Mouse (Mus musculus): ENCODE measurements at regions not wholly inside any gene's neighbourhood (a gene's known extent, or its start where the extent isn't known, plus 50 kb on each side); places are given as distances from the start of the nearest gene placed in this dataset.
A peak's percentile ranks its signal among the peaks of the same experiment; 100 is the strongest.

DNA sequence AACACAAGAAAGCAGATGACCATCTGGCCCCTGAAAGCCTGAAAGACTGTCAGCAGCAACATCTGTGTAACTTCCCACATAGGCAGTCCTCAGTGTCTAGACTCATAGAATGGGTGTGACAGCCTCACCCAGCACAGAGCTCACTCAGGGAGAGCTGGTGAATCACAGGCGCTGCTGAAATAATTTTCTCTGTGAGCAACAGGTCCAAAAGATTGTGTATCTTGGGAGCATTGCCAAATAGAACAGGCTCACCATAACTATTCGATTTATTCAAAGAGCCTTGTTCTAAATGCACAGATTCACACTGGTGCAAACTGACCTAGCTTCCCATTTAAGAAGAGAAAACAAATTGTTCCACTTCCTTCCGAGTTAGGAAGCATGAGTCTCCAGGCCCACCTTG is 399.6 kb upstream of the Mgmt start:
- WGBS: 57% methylated on average over 3 of the region's 3 CpGs
- H3K4me3 ChIP-seq (replicated peaks): no peak overlapping the region
- ATAC-seq (ENCODE audit: insufficient number of reproducible peaks, insufficient read depth, low FRiP score, low TSS enrichment, low read depth): no peak
- no peaks in the 10 kb centered on the region for H3K9me3 ChIP-seq
- 0 out of 2 replicates have a peak overlapping the region, but pooled peaks have one; percentile 0 for H3K4me2 ChIP-seq
- peaks cover 18% of the 10 kb centered on the region; the same call in 1 of the 2 replicates for H3K27me3 ChIP-seq
- H3K4me1 ChIP-seq (replicated peaks): peaks cover 63% of the 10 kb centered on the region
- H3K27ac ChIP-seq: peak overlapping the region; percentile 82
- no peaks in the 10 kb centered on the region for H3K36me3 ChIP-seq
- no peak overlapping the region for H3K9ac ChIP-seq (replicated peaks)

DNA sequence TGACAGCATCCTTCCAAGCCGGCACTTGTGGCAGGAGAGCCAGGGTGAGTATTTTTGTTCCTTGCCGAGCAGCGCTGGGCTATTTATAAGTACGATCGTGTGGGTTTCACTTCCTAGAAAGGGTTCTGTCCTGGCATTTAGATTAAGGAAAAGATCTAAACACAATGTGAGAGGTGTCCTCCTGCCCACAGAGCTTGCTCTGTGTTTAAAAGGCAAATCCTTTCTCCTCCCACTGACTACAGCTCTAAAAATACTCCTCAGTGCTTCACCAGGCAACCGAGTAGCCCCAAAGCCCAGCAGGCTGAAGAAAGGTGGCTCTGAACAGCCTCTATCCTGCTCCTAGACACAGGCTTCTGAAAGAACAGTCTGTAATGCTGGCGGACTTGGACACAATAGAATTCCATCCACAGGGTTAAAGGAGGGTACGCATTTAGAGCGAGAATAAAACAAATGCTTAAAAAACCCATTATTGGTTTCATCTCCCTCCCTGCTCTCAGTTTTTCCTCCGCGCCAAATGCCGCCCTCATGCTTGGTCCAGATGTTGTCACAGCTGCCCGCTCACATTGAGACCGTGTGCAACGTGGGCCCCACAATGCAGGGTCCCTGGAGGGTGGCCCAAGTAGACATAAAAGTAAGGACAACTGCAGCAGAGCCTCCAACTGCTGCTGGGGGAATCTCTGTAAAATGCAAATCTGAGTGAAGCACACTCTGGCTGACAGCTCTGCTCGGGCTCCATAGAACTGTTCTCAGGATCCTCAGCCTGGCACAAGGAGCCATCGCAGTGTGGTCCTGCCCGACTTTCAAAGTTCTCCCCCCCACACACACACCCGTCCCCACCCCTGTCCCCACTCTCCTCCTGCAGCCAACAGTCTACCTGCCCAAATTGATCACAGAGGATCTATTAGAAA is 397.8 kb upstream of the Mgmt start:
- H3K9ac ChIP-seq (replicated peaks): peak overlapping the region; percentile 37; the same call in 1 of the 2 replicates
- peaks cover 66% of the 10 kb centered on the region for H3K4me1 ChIP-seq (replicated peaks)
- ATAC-seq (ENCODE audit: insufficient number of reproducible peaks, insufficient read depth, low FRiP score, low TSS enrichment, low read depth): no peak
- peak overlapping the region; percentile 82 for H3K27ac ChIP-seq
- H3K4me2 ChIP-seq: peak overlapping the region; percentile 32
- H3K9me3 ChIP-seq: no peaks in the 10 kb centered on the region
- H3K27me3 ChIP-seq: peaks cover 22% of the 10 kb centered on the region; the same call in 1 of the 2 replicates
- H3K4me3 ChIP-seq (replicated peaks): no peak overlapping the region
- WGBS: 42% methylated on average over 19 of the region's 19 CpGs
- H3K36me3 ChIP-seq: no peaks in the 10 kb centered on the region

DNA sequence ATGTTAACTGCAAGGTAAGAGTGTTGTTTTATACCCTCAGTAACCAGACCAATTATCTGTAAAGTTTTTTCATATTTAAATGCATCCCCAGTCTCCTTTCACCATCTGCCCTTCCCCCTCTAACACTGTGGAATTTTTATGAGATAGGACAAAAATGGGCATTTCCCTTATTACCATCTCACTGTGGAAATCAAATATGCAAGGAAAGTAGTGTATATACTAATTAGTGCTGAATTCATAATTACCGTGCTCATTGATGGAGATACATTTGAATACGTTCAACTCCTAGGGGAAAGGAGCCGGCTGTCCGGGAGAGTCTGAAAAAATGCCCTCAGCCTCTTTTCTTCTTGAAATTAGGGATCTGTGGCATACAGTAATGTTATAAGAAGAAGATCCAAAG is 394.4 kb upstream of the Mgmt start:
- H3K4me3 ChIP-seq (replicated peaks): no peak overlapping the region
- WGBS: 83% methylated on average over 4 of the region's 4 CpGs
- H3K9ac ChIP-seq (replicated peaks): no peak overlapping the region
- H3K4me1 ChIP-seq (replicated peaks): peaks cover 79% of the 10 kb centered on the region
- H3K9me3 ChIP-seq: no peaks in the 10 kb centered on the region
- H3K36me3 ChIP-seq: no peaks in the 10 kb centered on the region
- peaks cover 29% of the 10 kb centered on the region; the same call in 1 of the 2 replicates for H3K27me3 ChIP-seq
- no peak overlapping the region for H3K27ac ChIP-seq
- ATAC-seq (ENCODE audit: insufficient number of reproducible peaks, insufficient read depth, low FRiP score, low TSS enrichment, low read depth): no peak
- H3K4me2 ChIP-seq: no peak overlapping the region

DNA sequence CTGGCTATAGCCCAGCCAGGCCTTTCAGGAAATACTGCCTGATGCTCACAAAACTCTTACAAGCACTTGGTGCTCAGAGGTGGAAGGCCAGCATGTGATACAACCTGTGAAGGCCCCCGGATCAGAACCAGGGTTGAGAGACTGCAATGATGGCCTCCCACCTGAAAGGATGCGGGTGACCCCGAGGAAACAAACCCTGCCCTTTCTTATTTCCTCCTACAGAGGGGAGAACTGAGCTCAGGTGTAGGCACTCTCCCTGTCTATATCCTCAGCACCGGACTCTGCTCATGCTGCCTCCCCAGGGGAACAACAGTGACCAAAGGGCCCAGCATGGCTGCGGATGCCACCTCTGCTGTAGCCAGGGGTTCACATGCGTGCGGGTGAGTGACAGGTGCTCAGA is 393.3 kb upstream of the Mgmt start:
- peaks cover 70% of the 10 kb centered on the region for H3K4me1 ChIP-seq (replicated peaks)
- H3K36me3 ChIP-seq: no peaks in the 10 kb centered on the region
- H3K9ac ChIP-seq (replicated peaks): no peak overlapping the region
- peaks cover 29% of the 10 kb centered on the region; the same call in 1 of the 2 replicates for H3K27me3 ChIP-seq
- no peak overlapping the region for H3K4me3 ChIP-seq (replicated peaks)
- no peak for ATAC-seq (ENCODE audit: insufficient number of reproducible peaks, insufficient read depth, low FRiP score, low TSS enrichment, low read depth)
- 85% methylated on average over 7 of the region's 7 CpGs for WGBS
- no peaks in the 10 kb centered on the region for H3K9me3 ChIP-seq
- no peak overlapping the region for H3K4me2 ChIP-seq
- H3K27ac ChIP-seq: no peak overlapping the region

DNA sequence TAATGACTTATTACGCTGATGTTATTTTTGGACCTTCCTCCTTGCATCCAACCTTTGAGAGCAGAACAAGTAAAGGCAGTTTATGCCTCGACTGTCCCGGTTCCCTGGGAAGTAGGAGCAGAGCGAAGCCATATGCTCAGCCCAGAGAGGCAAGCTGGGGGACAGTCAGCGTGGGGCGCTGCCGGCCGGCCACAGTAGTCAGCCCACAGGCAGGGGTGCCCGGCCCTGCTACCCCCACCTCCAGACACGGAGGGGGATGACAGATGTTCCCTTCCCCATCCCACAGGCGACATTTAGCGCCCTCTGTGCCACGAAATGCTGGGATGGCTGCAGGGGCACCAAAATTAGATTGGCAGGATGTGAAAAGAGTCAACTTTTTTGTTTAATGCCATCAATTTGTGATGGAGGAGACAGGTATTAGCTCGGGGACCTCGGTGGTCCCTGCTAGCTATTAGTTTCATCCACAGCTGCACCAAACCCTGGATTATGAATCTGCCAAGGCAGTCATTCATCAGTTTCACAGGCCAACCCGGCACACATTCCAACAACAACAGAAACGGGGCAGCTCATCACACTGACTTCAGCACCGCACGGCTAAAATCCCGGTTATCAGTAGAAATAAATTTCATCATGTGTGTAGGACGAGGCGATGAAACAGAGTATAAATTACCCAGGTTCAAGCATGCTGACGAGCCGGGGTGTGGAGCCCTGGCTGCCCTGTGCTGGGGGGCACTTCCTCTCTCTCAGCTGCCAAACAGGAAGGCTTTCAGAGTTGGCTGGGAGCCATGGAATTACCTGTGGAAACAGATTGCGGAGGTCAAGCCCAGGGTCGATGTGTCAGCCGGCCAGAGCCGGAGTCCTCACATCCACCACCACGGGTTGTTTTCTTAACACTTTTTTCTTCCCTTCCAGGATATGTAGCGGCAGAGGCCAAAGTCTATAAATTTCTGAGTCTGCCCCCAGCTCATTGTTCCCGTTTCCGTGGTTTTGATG is 392.3 kb upstream of the Mgmt start:
- peaks cover 59% of the 10 kb centered on the region for H3K4me1 ChIP-seq (replicated peaks)
- H3K4me2 ChIP-seq: peak overlapping the region; percentile 44
- H3K4me3 ChIP-seq (replicated peaks): no peak overlapping the region
- H3K27ac ChIP-seq: peak overlapping the region; percentile 62; the same call in 1 of the 2 replicates
- 27% methylated on average over 32 of the region's 32 CpGs for WGBS
- no peak for ATAC-seq (ENCODE audit: insufficient number of reproducible peaks, insufficient read depth, low FRiP score, low TSS enrichment, low read depth)
- H3K9me3 ChIP-seq: no peaks in the 10 kb centered on the region
- peaks cover 25% of the 10 kb centered on the region; the same call in 1 of the 2 replicates for H3K27me3 ChIP-seq
- no peaks in the 10 kb centered on the region for H3K36me3 ChIP-seq
- H3K9ac ChIP-seq (replicated peaks): no peak overlapping the region

DNA sequence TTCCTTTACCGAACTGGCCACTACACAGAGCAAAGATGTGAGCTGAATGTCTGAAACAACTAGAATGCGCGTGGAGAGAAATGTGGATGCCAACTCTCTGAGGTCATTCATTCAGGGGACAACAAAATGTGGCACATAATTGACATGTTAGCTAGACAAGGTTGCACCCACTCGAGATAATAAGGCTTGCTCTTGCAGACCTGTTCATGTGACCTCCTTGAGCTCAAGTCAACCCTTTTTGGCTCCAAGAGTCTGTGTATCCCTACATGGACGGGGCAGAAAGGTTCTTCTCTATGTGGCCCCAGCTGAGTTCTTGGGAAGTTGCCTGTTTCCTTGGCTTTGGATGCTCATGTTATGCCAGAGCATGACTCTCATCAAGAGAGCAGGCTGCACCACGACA is 383.0 kb upstream of the Mgmt start:
- ATAC-seq (ENCODE audit: insufficient number of reproducible peaks, insufficient read depth, low FRiP score, low TSS enrichment, low read depth): no peak
- WGBS: 83% methylated on average over 6 of the region's 6 CpGs

DNA sequence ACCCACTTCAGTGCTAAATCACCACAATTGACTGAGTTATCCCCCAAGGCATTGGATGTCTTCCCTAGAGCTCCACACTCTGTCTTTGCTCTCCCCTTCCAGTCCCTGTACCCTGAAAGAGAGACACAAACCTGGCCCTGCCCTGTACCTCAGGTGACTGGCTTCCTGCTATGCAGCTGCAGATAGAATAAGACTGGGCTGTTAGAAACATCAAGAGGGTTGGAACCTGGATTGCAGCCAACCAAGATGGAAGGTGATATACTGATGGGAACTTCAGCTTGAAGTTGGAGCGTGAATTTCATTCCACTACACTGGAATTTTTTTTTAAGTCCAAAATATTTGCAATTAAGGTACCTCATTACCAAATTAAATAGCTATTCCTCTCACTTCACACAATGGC is 379.0 kb upstream of the Mgmt start:
- H3K36me3 ChIP-seq: no peaks in the 10 kb centered on the region
- H3K4me1 ChIP-seq (replicated peaks): no peaks in the 10 kb centered on the region
- WGBS: 79% methylated on average over 1 of the region's 1 CpGs
- H3K4me3 ChIP-seq (replicated peaks): no peak overlapping the region
- no peak overlapping the region for H3K9ac ChIP-seq (replicated peaks)
- H3K27ac ChIP-seq: no peak overlapping the region
- H3K9me3 ChIP-seq: no peaks in the 10 kb centered on the region
- peaks cover 4% of the 10 kb centered on the region; the same call in 1 of the 2 replicates for H3K27me3 ChIP-seq
- no peak overlapping the region for H3K4me2 ChIP-seq
- ATAC-seq (ENCODE audit: insufficient number of reproducible peaks, insufficient read depth, low FRiP score, low TSS enrichment, low read depth): no peak

More for the DNA sequence above, 383.0 kb upstream of the Mgmt start:
- no peaks in the 10 kb centered on the region for H3K36me3 ChIP-seq
- H3K9ac ChIP-seq (replicated peaks): no peak overlapping the region
- H3K4me2 ChIP-seq: no peak overlapping the region
- H3K9me3 ChIP-seq: no peaks in the 10 kb centered on the region
- no peak overlapping the region for H3K4me3 ChIP-seq (replicated peaks)
- H3K27ac ChIP-seq: no peak overlapping the region
- no peaks in the 10 kb centered on the region for H3K4me1 ChIP-seq (replicated peaks)
- H3K27me3 ChIP-seq: peaks cover 4% of the 10 kb centered on the region; the same call in 1 of the 2 replicates

DNA sequence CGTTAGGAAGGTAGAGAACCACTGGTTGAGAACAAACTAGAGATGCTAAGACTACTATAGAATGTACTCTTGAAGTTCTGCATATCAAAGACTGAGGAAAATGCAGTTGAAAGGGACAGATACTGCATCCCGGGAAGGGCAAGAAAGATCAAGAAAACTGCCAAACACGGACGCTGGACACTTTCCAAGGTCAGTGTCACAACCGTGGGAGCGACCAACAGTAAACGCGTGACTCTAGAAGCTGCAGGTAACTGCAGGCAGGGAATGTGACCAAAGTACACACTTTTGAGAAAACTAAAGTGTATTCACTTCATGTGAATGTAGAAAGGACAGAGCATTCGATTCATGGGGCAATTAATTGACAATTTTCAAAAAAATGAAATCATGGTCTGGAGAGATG is 368.6 kb upstream of the Mgmt start:
- no peaks in the 10 kb centered on the region for H3K9me3 ChIP-seq
- no peak for ATAC-seq (ENCODE audit: insufficient number of reproducible peaks, insufficient read depth, low FRiP score, low TSS enrichment, low read depth)

DNA sequence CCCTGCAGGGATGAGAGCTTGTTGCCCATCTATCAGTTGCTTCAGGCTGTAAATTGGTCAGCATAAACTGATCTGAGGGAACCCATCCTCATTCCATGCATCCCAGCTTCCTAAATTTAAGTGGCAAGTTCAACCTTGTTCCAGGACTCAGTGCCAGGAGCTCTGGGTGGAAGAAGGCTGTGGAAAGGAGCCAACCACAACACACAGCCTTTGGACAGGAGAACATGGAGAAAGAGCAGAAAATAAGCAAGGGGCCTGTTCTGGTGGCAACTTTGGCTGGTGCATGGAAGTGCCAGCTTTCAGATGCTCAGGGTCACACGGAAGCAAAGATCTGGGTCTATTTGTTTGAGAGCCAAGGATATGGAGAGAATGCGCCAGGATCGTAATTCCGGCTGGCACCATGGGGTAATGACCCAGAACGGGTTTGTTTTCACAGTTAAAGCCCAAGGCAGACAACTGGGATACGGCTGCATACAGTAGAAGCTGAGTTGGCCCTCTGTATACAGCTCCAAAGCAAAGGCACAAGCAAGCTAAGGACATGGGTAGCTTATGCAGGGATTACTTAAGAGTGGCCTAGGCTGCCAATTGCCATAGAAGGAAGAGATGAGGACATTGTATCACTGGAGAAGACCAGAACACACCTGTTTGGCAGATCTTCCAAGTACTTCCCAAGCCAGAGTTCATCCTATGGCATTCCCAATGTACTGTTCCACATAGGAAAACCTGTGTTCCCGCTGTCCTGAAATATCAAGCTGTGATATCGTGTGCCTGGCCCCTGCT is 364.2 kb upstream of the Mgmt start:
- H3K4me2 ChIP-seq: no peak overlapping the region
- peaks cover 11% of the 10 kb centered on the region; the same call in 1 of the 2 replicates for H3K27me3 ChIP-seq
- H3K27ac ChIP-seq: no peak overlapping the region
- 85% methylated on average over 8 of the region's 8 CpGs for WGBS
- ATAC-seq (ENCODE audit: insufficient number of reproducible peaks, insufficient read depth, low FRiP score, low TSS enrichment, low read depth): no peak
- no peaks in the 10 kb centered on the region for H3K36me3 ChIP-seq
- no peaks in the 10 kb centered on the region for H3K4me1 ChIP-seq (replicated peaks)
- H3K4me3 ChIP-seq (replicated peaks): no peak overlapping the region
- no peaks in the 10 kb centered on the region for H3K9me3 ChIP-seq
- no peak overlapping the region for H3K9ac ChIP-seq (replicated peaks)

More for the DNA sequence above, 368.6 kb upstream of the Mgmt start:
- Histone ChIP-seq H3K4me1 (replicated peaks) (no peaks in the 10 kb centered on the region), H3K27ac (no peak overlapping the region), H3K27me3 (no peaks in the 10 kb centered on the region; the same call in 1 of the 2 replicates), H3K4me3 (replicated peaks) (no peak overlapping the region), H3K36me3 (no peaks in the 10 kb centered on the region), H3K9ac (replicated peaks) (no peak overlapping the region), H3K4me2 (no peak overlapping the region)
- 92% methylated on average over 9 of the region's 9 CpGs for WGBS

DNA sequence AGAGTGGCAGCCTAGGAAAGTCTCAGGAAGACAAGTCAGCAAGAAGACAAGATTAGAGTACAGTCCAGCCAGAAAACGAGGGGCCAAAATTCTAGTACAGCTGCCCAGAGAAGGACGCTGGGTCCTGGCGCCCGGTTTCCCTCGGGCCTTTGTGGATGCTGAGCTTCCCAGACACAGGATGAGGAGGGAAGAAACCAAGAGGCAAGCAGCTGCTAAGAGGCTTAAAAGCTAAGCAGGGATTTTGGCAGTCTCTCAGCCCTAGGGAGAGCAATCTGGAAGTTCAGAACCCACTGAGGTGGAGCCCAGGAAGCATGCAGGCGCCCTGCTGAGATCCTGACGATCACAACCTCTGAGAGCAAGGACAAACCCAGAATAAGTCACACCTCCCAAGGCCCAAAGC is 363.1 kb upstream of the Mgmt start:
- H3K4me1 ChIP-seq (replicated peaks): no peaks in the 10 kb centered on the region
- no peak overlapping the region for H3K4me3 ChIP-seq (replicated peaks)
- H3K27ac ChIP-seq: no peak overlapping the region
- H3K36me3 ChIP-seq: no peaks in the 10 kb centered on the region
- H3K9ac ChIP-seq (replicated peaks): no peak overlapping the region
- H3K27me3 ChIP-seq: peaks cover 11% of the 10 kb centered on the region; the same call in 1 of the 2 replicates
- ATAC-seq (ENCODE audit: insufficient number of reproducible peaks, insufficient read depth, low FRiP score, low TSS enrichment, low read depth): no peak
- no peaks in the 10 kb centered on the region for H3K9me3 ChIP-seq
- WGBS: 66% methylated on average over 7 of the region's 7 CpGs
- no peak overlapping the region for H3K4me2 ChIP-seq
